Mouse (Mus musculus) neural tube, embryonic 10.5 days (tissue): Measurements from ENCODE around the gene Ppil2.

ENCODE experiments used
- DNase-seq: peaks from one replicate; pipeline ENCODE4 v3.0.0-alpha.2; 2017; ENCODE audit warnings: low spot score; ENCODE audit errors: extremely low spot score

Ppil2 gene

GRCm38 (mm10) chr16:17040716-17041115 is 70.3 kb downstream of the Ppil2 start:
- DNase-seq, result no peak
